Mouse (Mus musculus) CH12.LX (cell line): ENCODE measurements around the gene Lmbrd2.

ENCODE experiments used
- CTCF ChIP-seq, 2 experiments: IDR thresholded peaks in 1 of 2; conservative IDR thresholded peaks in 1 of 2; 2 replicates each; pipeline ENCODE4 v1.5.1; 2011 to 2012; ENCODE audit warnings: low read depth in 2 of 2, low read length in 2 of 2, improper control_type of control experiment in 1 of 2, inconsistent platforms in 1 of 2, mild to moderate bottlenecking in 1 of 2, moderate library complexity in 1 of 2
- EP300 ChIP-seq: IDR thresholded peaks from 2 replicates; pipeline ENCODE4 v1.6.1; 2011; ENCODE audit warnings: low read length, improper control_type of control experiment
- KAT2A ChIP-seq: IDR thresholded peaks from 2 replicates; pipeline ENCODE4 v1.6.1; 2012; ENCODE audit warnings: low read length, improper control_type of control experiment, inconsistent platforms; ENCODE audit not compliant: insufficient replicate concordance
- MAFK ChIP-seq: IDR thresholded peaks from 2 replicates; pipeline ENCODE4 v1.6.1; 2011; ENCODE audit warnings: low read length, improper control_type of control experiment; ENCODE audit not compliant: insufficient replicate concordance
- NRF1 ChIP-seq: IDR thresholded peaks from 2 replicates; pipeline ENCODE4 v1.6.1; 2014; ENCODE audit warnings: low read depth, mild to moderate bottlenecking, inconsistent platforms, low read length, improper control_type of control experiment, moderate library complexity
- POLR2A ChIP-seq: IDR thresholded peaks from 2 replicates; pipeline ENCODE4 v1.6.1; 2011; ENCODE audit warnings: low read depth, mild to moderate bottlenecking, improper control_type of control experiment, low read length
- POLR2AphosphoS2 ChIP-seq: IDR thresholded peaks from 2 replicates; pipeline ENCODE4 v1.6.1; 2011; ENCODE audit warnings: low read depth, low read length, improper control_type of control experiment
- TBP ChIP-seq: conservative IDR thresholded peaks from 2 replicates; pipeline ENCODE4 v1.6.1; 2011; ENCODE audit warnings: low read depth, low read length, improper control_type of control experiment
- ZC3H11A ChIP-seq: IDR thresholded peaks from 2 replicates; pipeline ENCODE4 v1.6.1; 2012; ENCODE audit warnings: low read depth, mild to moderate bottlenecking, inconsistent platforms, low read length, improper control_type of control experiment
- ZKSCAN1 ChIP-seq: IDR thresholded peaks from 2 replicates; pipeline ENCODE4 v1.6.1; 2012; ENCODE audit warnings: low read depth, inconsistent platforms, low read length, improper control_type of control experiment, borderline replicate concordance
- ZNF384 ChIP-seq: IDR thresholded peaks from 2 replicates; pipeline ENCODE4 v1.6.1; 2012; ENCODE audit warnings: low read depth, low read length, improper control_type of control experiment, inconsistent platforms

GRCm38 (mm10) chr15:9155325-9155724, 15.0 kb downstream of the Lmbrd2 start, which contains the start of gene Skp2:
- TF ChIP-seq CTCF (conservative IDR thresholded peaks at IDR 0.05 in 1 of 2, IDR thresholded peaks at IDR 0.05 in 1 of 2; ENCODE audit: low read depth in 2 of 2, low read length in 2 of 2) (no peak), ZNF384 (no peak), NRF1 (no peak), ZKSCAN1 (no peak), EP300 (no peak), POLR2A (no peak), KAT2A (no peak), MAFK (no peak), POLR2AphosphoS2 (no peak), TBP (no peak), ZC3H11A (no peak)
